Mouse (Mus musculus): ENCODE measurements around the gene Mak.

- TF ChIP-seq CTCF (IDR thresholded peaks at IDR 0.05; ENCODE audit: low read depth, low read length), result no peak
- no peak for TF ChIP-seq GATA1 (IDR thresholded peaks at IDR 0.05; ENCODE audit: borderline replicate concordance, low read length)
- TF ChIP-seq TAL1 (conservative IDR thresholded peaks at IDR 0.05; ENCODE audit: low read depth, low read length), result no peak
These were observed 32.2 kb downstream of the Mak start for GRCm38 (mm10) chr13:41047280-41047679.

Data from G1E (cell line).